Mouse (Mus musculus) lung, postnatal 25 days (tissue): Measurements from ENCODE around the gene Olfr969.
"Not testable (repeated sequence)": the region's sequence is repeated elsewhere in the genome, so short reads cannot be mapped to it uniquely, and the experiment has no call there.

Experiments used
- DNase-seq: peaks from one replicate; pipeline ENCODE4 v3.0.0; 2022; ENCODE audit warnings: low spot score

Gene Olfr969

DNA sequence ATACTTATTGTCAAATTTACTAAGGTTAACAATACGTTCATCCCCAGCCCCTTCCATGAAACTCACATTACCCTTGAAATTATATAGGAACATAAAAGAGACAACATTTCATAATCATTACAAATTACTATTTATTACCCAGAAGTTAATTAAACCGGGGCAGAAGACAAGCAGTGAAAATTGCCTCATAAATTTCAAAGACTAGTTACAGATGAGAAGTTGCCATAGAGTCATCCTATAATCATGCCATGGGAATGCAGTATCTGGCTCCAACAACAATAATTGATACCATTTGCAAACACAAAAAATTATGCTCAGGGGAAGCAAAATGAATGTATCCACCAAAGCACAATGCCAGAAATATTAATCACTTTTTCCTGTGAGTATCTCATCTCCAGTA, at the start of gene Olfr969:
Gene Olfr969, plus strand, starts transcription at position 388 of the 400 bp plus-strand sequence.
- no peak for DNase-seq

DNA sequence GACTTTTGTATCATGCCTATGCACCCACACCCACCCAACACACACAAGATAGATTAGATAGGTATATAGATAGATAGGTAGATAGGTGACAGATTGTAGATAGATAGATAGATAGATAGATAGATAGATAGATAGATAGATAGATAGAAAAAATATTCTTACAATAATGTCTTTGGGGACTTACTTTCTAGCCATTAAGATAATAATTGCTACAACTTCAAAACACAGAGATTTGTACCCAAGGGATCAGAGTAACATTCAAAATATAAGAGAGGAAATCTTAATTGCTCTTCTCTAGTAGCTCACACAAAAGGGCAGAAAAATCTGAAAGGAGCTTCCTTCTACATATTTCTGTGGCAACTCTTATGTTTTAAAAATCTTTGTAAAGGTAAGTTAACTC, 44.8 kb upstream of the Olfr969 start, which contains the start of gene Olfr967:
Gene Olfr967, plus strand, starts transcription at position 301 of the 400 bp plus-strand sequence.
- DNase-seq, result no peak

DNA sequence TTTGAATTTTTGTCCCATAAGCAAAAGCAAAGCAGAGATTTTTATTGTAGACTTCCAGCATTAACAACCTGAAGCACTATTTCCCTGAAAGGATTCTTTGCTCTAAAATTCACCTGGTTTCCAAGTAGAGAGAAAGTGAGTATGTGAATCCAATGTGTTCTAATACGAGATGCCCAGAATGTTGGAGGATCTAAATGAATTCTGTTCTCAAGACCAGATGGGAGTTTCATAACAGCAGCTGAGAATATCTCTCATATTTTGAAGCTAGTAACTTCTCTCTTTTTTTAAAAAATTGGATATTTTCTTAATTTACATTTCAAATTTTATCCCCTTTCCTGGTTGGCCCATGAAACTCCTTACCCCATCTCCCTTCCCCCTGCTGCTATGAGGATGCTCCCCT, 44.3 kb upstream of the Olfr969 start:
- no peak for DNase-seq

DNA sequence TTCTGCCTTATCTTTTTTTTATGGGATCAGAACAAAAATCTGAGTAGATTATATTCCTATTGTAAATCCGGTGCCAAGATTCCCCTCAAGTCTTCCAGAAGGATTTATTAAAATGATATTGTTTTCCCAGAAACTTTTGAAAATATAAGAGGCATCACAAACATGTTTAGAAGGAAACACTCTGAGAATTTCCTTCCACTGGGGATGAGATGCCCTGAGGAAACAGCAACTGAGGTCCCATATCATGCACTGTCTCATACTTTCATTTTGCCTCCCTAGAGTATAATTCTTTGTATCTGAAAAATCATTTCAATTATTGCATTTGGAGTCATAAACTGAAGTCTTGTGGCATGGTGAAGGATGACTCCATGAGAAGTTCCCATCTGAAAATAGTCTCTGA, 7.6 kb upstream of the Olfr969 start, which contains the start of gene Olfr968:
Gene Olfr968, minus strand, starts transcription at position 101 of the 400 bp plus-strand sequence.
- no peak for DNase-seq

DNA sequence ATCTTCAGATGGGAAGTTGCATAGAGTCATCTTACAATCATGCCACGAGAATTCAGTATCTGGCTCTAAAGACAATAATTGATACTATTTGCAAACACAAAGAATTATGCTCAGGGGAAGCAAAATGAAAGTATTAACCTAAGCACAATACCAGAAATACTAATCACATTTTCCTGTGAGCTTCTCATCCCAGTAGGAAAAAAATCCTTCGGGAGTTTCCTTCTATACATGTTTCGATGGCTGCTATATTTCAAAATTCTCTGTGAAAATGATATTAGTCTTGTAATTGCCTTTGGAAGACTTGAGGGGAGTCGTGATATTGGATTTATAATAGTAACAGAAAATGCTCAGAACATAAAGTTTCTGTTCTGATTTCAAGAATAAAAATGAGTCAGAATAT, 17.8 kb downstream of the Olfr969 start, which contains the start of gene Olfr970:
Gene Olfr970, plus strand, starts transcription at position 301 of the 400 bp plus-strand sequence.
- DNase-seq, result no peak

DNA sequence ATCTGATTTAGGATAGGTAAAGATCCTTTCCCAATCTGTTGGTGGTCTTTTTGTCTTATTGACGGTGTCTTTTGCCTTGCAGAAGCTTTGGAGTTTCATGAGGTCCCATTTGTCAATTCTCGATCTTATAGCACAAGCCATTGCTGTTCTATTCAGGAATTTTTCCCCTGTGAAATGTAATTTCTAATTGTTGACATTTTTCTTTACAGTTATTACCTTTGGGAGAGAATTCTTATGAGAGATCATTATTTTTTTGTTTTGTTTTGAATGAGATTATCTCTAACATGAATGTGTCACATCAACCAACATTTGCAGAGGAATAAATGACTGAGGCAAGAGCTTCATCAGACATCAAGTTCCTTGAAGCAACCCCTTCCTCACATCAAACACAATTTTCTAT, 45.8 kb downstream of the Olfr969 start, which contains the start of gene Olfr971:
Gene Olfr971, plus strand, starts transcription at position 301 of the 400 bp plus-strand sequence.
- not testable (repeated sequence) for DNase-seq
